Mouse (Mus musculus) bone marrow macrophage, adult 2 months (primary cell): ENCODE measurements around the gene Gpr132. TPM values are rescaled to one million over a fixed set of nuclear protein-coding genes. Genes with fewer than 3 reads are reported as not detected.

Experiments used
- H3K27ac ChIP-seq: 2 replicates; pipeline ENCODE4 v1.5.1; 2012; ENCODE audit warnings: low read depth, low read length; ENCODE audit not compliant: insufficient read depth
- H3K4me1 ChIP-seq: 2 replicates; pipeline ENCODE4 v1.6.1; 2012; ENCODE audit warnings: low read length; ENCODE audit not compliant: control insufficient read depth, insufficient read depth
- H3K4me3 ChIP-seq: 2 replicates; pipeline ENCODE4 v1.5.1; 2012; ENCODE audit warnings: mild to moderate bottlenecking, low read length, moderate library complexity; ENCODE audit not compliant: insufficient read depth
- CTCF ChIP-seq: IDR thresholded peaks from 2 replicates; pipeline ENCODE4 v1.5.1; 2012; ENCODE audit warnings: low read depth, mild to moderate bottlenecking, low read length, moderate library complexity
- POLR2A ChIP-seq: IDR thresholded peaks from 2 replicates; pipeline ENCODE4 v1.6.1; 2012; ENCODE audit warnings: mild to moderate bottlenecking, low read depth, low read length, borderline replicate concordance
- polyA plus RNA-seq: library from polyadenylated mRNA; stranded (reverse); fragments of >200 nt; gene quantifications from 2 replicates; pipeline ENCODE4 v1.2.4, GENCODE M21; 2012; ENCODE audit not compliant: missing spikeins, insufficient read depth, insufficient read length

Gpr132 gene
- polyA plus RNA-seq, 1 experiment: 42.1 TPM

- Histone ChIP-seq H3K4me3 (no peak overlapping the region), H3K27ac (no peak overlapping the region), H3K4me1 (peaks cover 28% of the 10 kb centered on the region)
- TF ChIP-seq POLR2A (no peak), CTCF (no peak)
These were observed 32.6 kb upstream of the Gpr132 start for GRCm38 (mm10) chr12:112900641-112901040.

- TF ChIP-seq CTCF (no peak), POLR2A (no peak)
- H3K4me1 ChIP-seq: peaks cover 41% of the 10 kb centered on the region
These were observed 30.9 kb upstream of the Gpr132 start for GRCm38 (mm10) chr12:112898960-112899359.

GRCm38 (mm10) chr12:112898351-112898750, 30.3 kb upstream of the Gpr132 start:
- Histone ChIP-seq H3K4me3 (no peak overlapping the region), H3K27ac (peak overlapping the region; percentile 93), H3K4me1 (peaks cover 44% of the 10 kb centered on the region)
- TF ChIP-seq POLR2A: no peak
- no peak for TF ChIP-seq CTCF

More at GRCm38 (mm10) chr12:112898960-112899359, 30.9 kb upstream of the Gpr132 start:
- Histone ChIP-seq H3K4me3 (no peak overlapping the region), H3K27ac (no peak overlapping the region)

- peak overlapping the region; percentile 16; the same call in 1 of the 2 replicates for H3K4me3 ChIP-seq
- H3K27ac ChIP-seq: peak overlapping the region; percentile 93
- TF ChIP-seq POLR2A: no peak
- TF ChIP-seq CTCF: no peak
- peaks cover 44% of the 10 kb centered on the region for H3K4me1 ChIP-seq
These were observed 29.6 kb upstream of the Gpr132 start for GRCm38 (mm10) chr12:112897522-112898212.

GRCm38 (mm10) chr12:112894969-112895368, 26.9 kb upstream of the Gpr132 start:
- TF ChIP-seq CTCF: no peak
- no peak for TF ChIP-seq POLR2A
- Histone ChIP-seq H3K4me3 (peak overlapping the region; percentile 44), H3K4me1 (peaks cover 44% of the 10 kb centered on the region), H3K27ac (peak overlapping the region; percentile 92)

- Histone ChIP-seq H3K27ac (peak overlapping the region; percentile 92), H3K4me3 (peak overlapping the region; percentile 44), H3K4me1 (peaks cover 44% of the 10 kb centered on the region)
- TF ChIP-seq POLR2A: no peak
These were observed 26.4 kb upstream of the Gpr132 start for GRCm38 (mm10) chr12:112894303-112894884.

GRCm38 (mm10) chr12:112885465-112885864, 17.4 kb upstream of the Gpr132 start:
- TF ChIP-seq POLR2A (no peak), CTCF (no peak)
- H3K27ac ChIP-seq: no peak overlapping the region
- peaks cover 6% of the 10 kb centered on the region for H3K4me1 ChIP-seq
- no peak overlapping the region for H3K4me3 ChIP-seq

- Histone ChIP-seq H3K4me3 (no peak overlapping the region), H3K4me1 (peaks cover 17% of the 10 kb centered on the region), H3K27ac (no peak overlapping the region)
- TF ChIP-seq CTCF (no peak), POLR2A (no peak)
These were observed 13.3 kb upstream of the Gpr132 start for GRCm38 (mm10) chr12:112881301-112881815.

- TF ChIP-seq POLR2A (no peak), CTCF (no peak)
- peaks cover 22% of the 10 kb centered on the region for H3K4me1 ChIP-seq
- H3K27ac ChIP-seq: no peak overlapping the region
- H3K4me3 ChIP-seq: no peak overlapping the region
These were observed 12.6 kb upstream of the Gpr132 start for GRCm38 (mm10) chr12:112880661-112881060.

- H3K4me3 ChIP-seq: no peak overlapping the region
- peaks cover 22% of the 10 kb centered on the region for H3K4me1 ChIP-seq
- no peak overlapping the region for H3K27ac ChIP-seq
- TF ChIP-seq CTCF (no peak), POLR2A (no peak)
These were observed 11.7 kb upstream of the Gpr132 start for GRCm38 (mm10) chr12:112879731-112880130.

GRCm38 (mm10) chr12:112877607-112878020, 9.6 kb upstream of the Gpr132 start:
- no peak overlapping the region for H3K27ac ChIP-seq
- TF ChIP-seq POLR2A (no peak), CTCF (no peak)
- H3K4me1 ChIP-seq: peaks cover 31% of the 10 kb centered on the region
- H3K4me3 ChIP-seq: peak overlapping the region; percentile 38
